Mouse (Mus musculus): Measurements from ENCODE around the gene Frrs1. TPM values are rescaled to one million over a fixed set of nuclear protein-coding genes. Genes with fewer than 3 reads are reported as not detected.

The Frrs1 gene
- total and polyA plus RNA-seq, 2 experiments from 2014 or later, result 3.8 to 5.9 TPM

GRCm38 (mm10) chr3:116826471-116827215, 32.6 kb upstream of the Frrs1 start:
- H3K4me3 ChIP-seq (ENCODE audit: low read depth, low read length), result no peak overlapping the region
- no peak overlapping the region for H3K27ac ChIP-seq (ENCODE audit: low read depth, low read length)
- H3K36me3 ChIP-seq (ENCODE audit: insufficient read depth), result no peaks in the 10 kb centered on the region
- no peak for DNase-seq
- H3K27me3 ChIP-seq (ENCODE audit: insufficient read depth, low read length), result no peaks in the 10 kb centered on the region
- no peak overlapping the region for H3K9ac ChIP-seq
- 78% methylated on average over 4 of the region's 4 CpGs for WGBS
- no peak for TF ChIP-seq CTCF (IDR thresholded peaks at IDR 0.05; ENCODE audit: low read depth)
- H3K4me2 ChIP-seq (ENCODE audit: low read depth), result no peak overlapping the region
- H3K4me1 ChIP-seq (ENCODE audit: insufficient read depth), result no peaks in the 10 kb centered on the region
- no peaks in the 10 kb centered on the region for H3K9me3 ChIP-seq (ENCODE audit: low read length)
- no peak for ATAC-seq

GRCm38 (mm10) chr3:116829274-116829920, 29.9 kb upstream of the Frrs1 start:
- no peak for TF ChIP-seq CTCF (IDR thresholded peaks at IDR 0.05; ENCODE audit: low read depth)
- 87% methylated on average over 10 of the region's 10 CpGs for WGBS

DNA sequence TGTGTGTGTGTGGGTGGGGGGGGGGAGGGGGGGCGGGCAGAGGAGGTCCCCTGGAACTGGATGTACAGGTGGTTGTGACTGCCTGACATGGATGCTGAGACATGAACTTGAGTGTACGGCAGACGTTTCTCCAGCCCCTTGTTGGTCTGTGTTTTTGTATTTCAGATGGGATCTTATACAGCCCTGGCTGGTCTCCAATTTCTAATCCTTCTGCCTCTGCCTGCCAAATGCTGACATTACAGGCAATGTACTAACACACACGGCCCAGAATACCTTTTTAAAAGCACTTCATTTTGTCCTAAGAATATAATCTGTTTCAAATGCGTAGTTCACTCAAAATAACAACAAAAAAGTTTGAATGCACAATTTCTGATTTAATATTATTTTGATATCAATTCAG, 27.9 kb upstream of the Frrs1 start:
- no peak overlapping the region for H3K4me3 ChIP-seq (ENCODE audit: low read depth, low read length)
- H3K36me3 ChIP-seq (ENCODE audit: insufficient read depth), result no peaks in the 10 kb centered on the region
- no peak overlapping the region for H3K9ac ChIP-seq
- WGBS, result 47% methylated on average over 5 of the region's 5 CpGs
- no peaks in the 10 kb centered on the region for H3K4me1 ChIP-seq (ENCODE audit: insufficient read depth)
- no peak overlapping the region for H3K27ac ChIP-seq (ENCODE audit: low read depth, low read length)
- no peak for TF ChIP-seq CTCF (IDR thresholded peaks at IDR 0.05; ENCODE audit: low read depth)
- ATAC-seq, result no peak
- no peaks in the 10 kb centered on the region for H3K9me3 ChIP-seq (ENCODE audit: low read length)
- H3K27me3 ChIP-seq (ENCODE audit: insufficient read depth, low read length), result no peaks in the 10 kb centered on the region
- no peak overlapping the region for H3K4me2 ChIP-seq (ENCODE audit: low read depth)
- DNase-seq, result peak; percentile 21

More at GRCm38 (mm10) chr3:116829274-116829920, 29.9 kb upstream of the Frrs1 start:
- H3K9me3 ChIP-seq (ENCODE audit: low read length), result no peaks in the 10 kb centered on the region
- H3K36me3 ChIP-seq (ENCODE audit: insufficient read depth), result no peaks in the 10 kb centered on the region
- no peaks in the 10 kb centered on the region for H3K27me3 ChIP-seq (ENCODE audit: insufficient read depth, low read length)
- no peak overlapping the region for H3K27ac ChIP-seq (ENCODE audit: low read depth, low read length)
- H3K9ac ChIP-seq, result no peak overlapping the region
- no peak for DNase-seq
- H3K4me2 ChIP-seq (ENCODE audit: low read depth), result no peak overlapping the region
- ATAC-seq, result no peak
- H3K4me3 ChIP-seq (ENCODE audit: low read depth, low read length), result no peak overlapping the region
- no peaks in the 10 kb centered on the region for H3K4me1 ChIP-seq (ENCODE audit: insufficient read depth)

- no peak overlapping the region for H3K4me3 ChIP-seq (ENCODE audit: low read depth, low read length)
- no peak overlapping the region for H3K27ac ChIP-seq (ENCODE audit: low read depth, low read length)
- H3K9me3 ChIP-seq (ENCODE audit: low read length), result no peaks in the 10 kb centered on the region
- DNase-seq (no peak), ATAC-seq (no peak)
- H3K4me1 ChIP-seq (ENCODE audit: insufficient read depth), result no peaks in the 10 kb centered on the region
- H3K27me3 ChIP-seq (ENCODE audit: insufficient read depth, low read length), result no peaks in the 10 kb centered on the region
- no peaks in the 10 kb centered on the region for H3K36me3 ChIP-seq (ENCODE audit: insufficient read depth)
- no peak for TF ChIP-seq CTCF (IDR thresholded peaks at IDR 0.05; ENCODE audit: low read depth)
- H3K9ac ChIP-seq, result no peak overlapping the region
- 84% methylated on average over 7 of the region's 7 CpGs for WGBS
- no peak overlapping the region for H3K4me2 ChIP-seq (ENCODE audit: low read depth)
Observed at GRCm38 (mm10) chr3:116832526-116833310, 26.5 kb upstream of the Frrs1 start.

- DNase-seq, result no peak
- no peak overlapping the region for H3K4me2 ChIP-seq (ENCODE audit: low read depth)
- no peak overlapping the region for H3K9ac ChIP-seq
- no peak for ATAC-seq
- no peaks in the 10 kb centered on the region for H3K4me1 ChIP-seq (ENCODE audit: insufficient read depth)
- 92% methylated on average over 4 of the region's 4 CpGs for WGBS
- H3K36me3 ChIP-seq (ENCODE audit: insufficient read depth), result no peaks in the 10 kb centered on the region
- H3K27me3 ChIP-seq (ENCODE audit: insufficient read depth, low read length), result no peaks in the 10 kb centered on the region
- H3K27ac ChIP-seq (ENCODE audit: low read depth, low read length), result no peak overlapping the region
- no peaks in the 10 kb centered on the region for H3K9me3 ChIP-seq (ENCODE audit: low read length)
- H3K4me3 ChIP-seq (ENCODE audit: low read depth, low read length), result no peak overlapping the region
- TF ChIP-seq CTCF (IDR thresholded peaks at IDR 0.05; ENCODE audit: low read depth), result no peak
Observed at GRCm38 (mm10) chr3:116833491-116833890, 25.8 kb upstream of the Frrs1 start.

GRCm38 (mm10) chr3:116834241-116834640, 25.0 kb upstream of the Frrs1 start:
- no peak overlapping the region for H3K27ac ChIP-seq (ENCODE audit: low read depth, low read length)
- 93% methylated on average over 6 of the region's 6 CpGs for WGBS
- H3K36me3 ChIP-seq (ENCODE audit: insufficient read depth), result no peaks in the 10 kb centered on the region
- H3K27me3 ChIP-seq (ENCODE audit: insufficient read depth, low read length), result no peaks in the 10 kb centered on the region
- H3K4me1 ChIP-seq (ENCODE audit: insufficient read depth), result no peaks in the 10 kb centered on the region
- no peak for ATAC-seq
- no peak for DNase-seq
- TF ChIP-seq CTCF (IDR thresholded peaks at IDR 0.05; ENCODE audit: low read depth), result no peak
- H3K9me3 ChIP-seq (ENCODE audit: low read length), result no peaks in the 10 kb centered on the region
- H3K9ac ChIP-seq, result no peak overlapping the region
- no peak overlapping the region for H3K4me3 ChIP-seq (ENCODE audit: low read depth, low read length)
- H3K4me2 ChIP-seq (ENCODE audit: low read depth), result no peak overlapping the region
